Mouse (Mus musculus) stomach, embryonic 15.5 days (tissue): ENCODE data around the gene Ckap2l. TPM values are rescaled to one million over a fixed set of nuclear protein-coding genes. Genes with fewer than 3 reads are reported as not detected.

Source experiments
- polyA plus RNA-seq: library from polyadenylated mRNA; unstranded; fragments of >200 nt; fragmentation: Nextera tagmentation; extraction: Ambion mirVana; gene quantifications from 2 replicates; pipeline ENCODE4 v1.2.1, GENCODE M21; 2015

Gene Ckap2l
- polyA plus RNA-seq, 1 experiment from 2014 or later, result 32.7 TPM

Other genes starting within 250 kb of the Ckap2l start
- 0.08 and 0.09 TPM in 2 replicates for gene Vinac1, start 249.0 kb downstream of the Ckap2l start, polyA plus RNA-seq
- gene Ttl, start 231.3 kb downstream of the Ckap2l start, polyA plus RNA-seq, result 13.4 TPM in 2 replicates
- 26.9 and 29.4 TPM in 2 replicates for gene Polr1b, start 196.2 kb downstream of the Ckap2l start, polyA plus RNA-seq
- gene Chchd5, start 167.5 kb downstream of the Ckap2l start, polyA plus RNA-seq, result 23.1 and 23.2 TPM in 2 replicates
- gene Slc20a1, start 98.4 kb downstream of the Ckap2l start, polyA plus RNA-seq, result 26.8 and 29.4 TPM in 2 replicates
- gene Il1a, start 12.8 kb upstream of the Ckap2l start, polyA plus RNA-seq, result 0.22 and 0.68 TPM in 2 replicates
- 0.15 TPM in 2 replicates for gene Il1b, start 73.9 kb upstream of the Ckap2l start, polyA plus RNA-seq
- gene F830045P16Rik, start 239.4 kb upstream of the Ckap2l start, polyA plus RNA-seq, result 0.09 and 0.22 TPM in 2 replicates